Mouse (Mus musculus) frontal cortex, postnatal 14 days (tissue): ENCODE data around the gene A130010J15Rik.
A peak's percentile ranks its signal among the peaks of the same experiment; 100 is the strongest.

Source experiments
- DNase-seq, 2 experiments: peaks; one replicate each; pipeline ENCODE4 v3.0.0; 2022; ENCODE audit warnings: low spot score in 2 of 2

A130010J15Rik gene

DNA sequence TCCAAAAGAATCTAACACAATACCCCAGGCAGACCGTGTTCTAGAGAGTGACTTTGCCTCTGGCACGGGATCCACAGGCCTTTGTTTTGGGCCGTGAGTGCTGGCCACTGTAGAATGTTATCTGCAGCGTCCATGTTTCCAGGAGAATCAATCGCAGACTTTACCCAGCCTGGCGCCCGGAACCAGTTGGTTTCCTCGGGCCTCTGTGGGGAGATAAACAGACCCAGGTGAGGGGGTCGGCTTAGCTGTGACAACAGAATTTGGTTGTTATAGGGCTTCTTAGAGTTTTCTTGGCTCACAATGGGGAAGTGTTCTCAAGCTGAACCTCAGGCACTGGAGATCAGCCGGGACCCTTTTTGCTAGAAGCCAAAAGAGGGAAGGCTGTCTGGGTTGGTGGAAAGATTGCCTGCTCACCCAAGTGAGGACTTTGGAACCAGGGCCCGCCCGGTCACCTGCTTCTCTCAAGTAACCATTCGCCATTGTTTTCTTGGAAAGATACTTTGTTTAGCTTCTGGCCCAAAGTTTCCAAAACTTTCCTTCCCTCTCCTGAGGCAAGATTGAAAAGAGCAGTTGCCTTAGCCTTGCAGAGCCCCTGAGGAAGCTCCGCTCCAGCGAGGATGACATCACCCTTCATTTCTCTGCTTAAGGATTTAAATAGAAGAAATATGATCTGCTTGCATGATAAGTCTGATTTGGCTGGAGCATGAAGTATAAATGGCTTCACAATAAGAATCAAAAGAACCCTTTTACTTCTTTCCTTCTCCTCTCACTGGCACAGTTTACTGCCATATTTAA is 11.3 kb upstream of the A130010J15Rik start:
- DNase-seq, result no peak

DNA sequence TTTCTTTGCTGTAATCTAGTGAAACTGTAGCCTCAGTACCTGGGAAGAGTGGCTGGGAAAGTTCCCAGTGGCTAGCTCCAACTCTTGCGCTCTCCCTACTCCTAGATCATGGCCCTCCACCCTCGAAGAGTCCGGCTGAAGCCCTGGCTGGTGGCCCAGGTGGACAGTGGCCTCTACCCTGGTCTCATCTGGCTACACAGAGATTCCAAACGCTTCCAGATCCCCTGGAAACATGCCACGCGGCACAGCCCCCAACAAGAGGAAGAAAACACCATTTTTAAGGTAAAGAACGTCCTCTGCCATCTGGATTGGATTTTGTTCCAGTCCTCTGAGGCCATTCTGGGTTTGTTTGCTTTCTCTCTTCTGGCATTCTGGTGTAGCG is 10.7 kb upstream of the A130010J15Rik start:
- no peak for DNase-seq

DNA sequence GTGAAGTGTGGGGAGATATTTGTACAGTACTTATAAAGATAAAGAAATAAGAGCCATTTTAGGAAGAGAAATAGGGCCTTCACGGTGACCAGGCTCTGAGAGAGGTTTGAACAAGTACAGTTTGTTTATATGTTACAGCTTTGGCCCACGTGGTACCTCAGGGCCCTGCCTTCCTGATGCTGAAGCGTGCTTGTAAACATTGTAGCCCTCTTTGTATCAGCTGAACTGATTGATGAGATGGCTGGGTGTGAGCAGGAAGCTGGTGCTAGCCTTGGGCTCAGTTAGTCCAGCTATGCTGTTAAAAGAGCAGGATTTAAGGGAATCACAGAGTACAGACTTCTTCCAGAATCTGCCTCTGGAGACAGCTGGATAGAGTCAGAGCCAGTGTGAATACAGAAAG is 8.7 kb upstream of the A130010J15Rik start:
- DNase-seq, result no peak

DNA sequence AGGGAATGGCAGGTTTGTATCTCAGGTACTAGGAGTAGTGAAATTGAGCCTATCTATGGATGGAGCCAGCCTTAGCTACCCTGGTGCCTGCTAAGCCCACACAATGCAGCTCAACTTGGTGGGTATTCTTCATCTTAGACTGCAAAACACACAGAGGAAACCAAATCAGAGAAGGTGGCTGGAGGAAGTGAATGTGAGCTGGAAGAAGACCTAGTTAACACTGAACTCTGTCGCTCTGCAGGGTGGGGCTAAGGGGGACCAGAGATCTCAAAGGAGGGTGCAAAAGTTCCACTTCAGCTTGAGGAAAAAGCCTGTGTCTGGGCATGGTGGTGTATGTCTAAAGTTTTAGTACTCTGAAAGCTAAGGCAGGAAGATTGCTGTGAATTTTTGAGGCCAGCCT is 8.2 kb upstream of the A130010J15Rik start:
- no peak for DNase-seq

DNA sequence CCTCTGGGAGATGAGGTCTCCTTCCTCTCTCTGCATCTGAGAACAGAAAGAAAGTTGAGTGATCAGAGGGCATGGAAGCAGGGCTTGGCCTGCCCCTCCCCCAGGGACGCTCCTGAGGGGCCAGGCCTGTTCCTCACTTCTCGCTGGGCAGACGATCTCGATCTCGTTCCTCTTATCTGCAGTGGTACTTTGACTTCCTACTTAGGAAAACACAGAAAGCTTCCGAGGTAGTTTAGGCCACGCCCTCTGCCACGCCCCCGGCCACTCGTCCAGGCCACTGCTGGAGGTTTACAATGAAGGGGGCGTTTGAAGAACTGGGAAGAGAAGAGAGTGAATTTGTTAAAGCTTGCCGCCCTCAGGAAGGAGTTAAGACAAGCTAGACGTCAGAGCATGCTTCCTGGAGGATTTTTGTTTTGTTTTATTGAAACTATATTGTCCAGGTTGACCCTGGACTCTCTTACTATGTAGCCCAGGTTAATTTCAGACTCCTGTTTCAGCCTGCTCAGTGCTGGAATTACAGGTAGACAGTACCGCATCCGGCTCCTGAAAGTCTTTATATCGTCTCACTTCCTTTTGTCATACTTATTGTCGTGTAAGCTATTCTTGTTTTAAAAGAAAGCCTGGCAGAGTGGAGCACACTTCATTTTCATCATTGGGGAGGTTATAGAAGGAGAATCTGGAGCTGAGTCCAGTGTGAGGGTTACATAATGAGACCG is 7.4 kb upstream of the A130010J15Rik start:
- no peak for DNase-seq

DNA sequence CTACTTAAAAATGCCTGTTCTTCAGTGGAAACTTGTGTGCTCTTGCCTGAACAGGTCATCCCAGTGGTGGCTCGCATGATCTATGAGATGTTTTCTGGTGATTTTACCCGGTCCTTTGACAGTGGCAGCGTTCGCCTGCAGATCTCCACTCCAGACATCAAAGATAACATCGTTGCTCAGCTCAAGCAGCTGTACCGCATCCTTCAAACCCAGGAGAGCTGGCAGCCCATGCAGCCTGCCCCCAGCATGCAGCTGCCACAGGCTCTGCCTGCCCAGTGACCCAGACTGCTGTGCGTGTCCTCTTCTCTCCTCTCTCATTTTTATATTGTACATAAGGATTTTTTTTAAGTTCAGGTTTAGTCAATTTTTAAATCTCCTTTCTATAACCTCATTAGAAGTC is 1.4 kb downstream of the A130010J15Rik start:
- DNase-seq, result no peak

DNA sequence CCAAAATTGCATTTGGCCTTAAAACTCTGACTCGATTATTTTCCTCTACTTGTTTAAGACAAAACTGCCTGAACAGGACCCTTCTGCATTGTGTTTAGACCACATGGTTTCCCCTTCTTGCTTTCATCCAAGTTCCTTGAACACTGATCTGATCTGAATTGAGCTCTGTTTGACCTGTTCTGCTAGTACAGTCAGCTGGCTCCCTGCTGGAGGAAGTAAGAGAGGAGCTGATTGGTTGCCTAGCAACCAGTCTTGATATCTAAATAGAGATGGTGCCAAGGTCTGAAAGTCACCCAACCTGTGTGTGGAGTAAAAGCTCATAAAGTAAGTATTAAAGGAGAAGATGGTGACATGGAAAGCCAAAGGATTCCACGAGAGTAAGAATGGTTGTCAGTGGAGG is 2.0 kb downstream of the A130010J15Rik start:
- DNase-seq, result no peak

DNA sequence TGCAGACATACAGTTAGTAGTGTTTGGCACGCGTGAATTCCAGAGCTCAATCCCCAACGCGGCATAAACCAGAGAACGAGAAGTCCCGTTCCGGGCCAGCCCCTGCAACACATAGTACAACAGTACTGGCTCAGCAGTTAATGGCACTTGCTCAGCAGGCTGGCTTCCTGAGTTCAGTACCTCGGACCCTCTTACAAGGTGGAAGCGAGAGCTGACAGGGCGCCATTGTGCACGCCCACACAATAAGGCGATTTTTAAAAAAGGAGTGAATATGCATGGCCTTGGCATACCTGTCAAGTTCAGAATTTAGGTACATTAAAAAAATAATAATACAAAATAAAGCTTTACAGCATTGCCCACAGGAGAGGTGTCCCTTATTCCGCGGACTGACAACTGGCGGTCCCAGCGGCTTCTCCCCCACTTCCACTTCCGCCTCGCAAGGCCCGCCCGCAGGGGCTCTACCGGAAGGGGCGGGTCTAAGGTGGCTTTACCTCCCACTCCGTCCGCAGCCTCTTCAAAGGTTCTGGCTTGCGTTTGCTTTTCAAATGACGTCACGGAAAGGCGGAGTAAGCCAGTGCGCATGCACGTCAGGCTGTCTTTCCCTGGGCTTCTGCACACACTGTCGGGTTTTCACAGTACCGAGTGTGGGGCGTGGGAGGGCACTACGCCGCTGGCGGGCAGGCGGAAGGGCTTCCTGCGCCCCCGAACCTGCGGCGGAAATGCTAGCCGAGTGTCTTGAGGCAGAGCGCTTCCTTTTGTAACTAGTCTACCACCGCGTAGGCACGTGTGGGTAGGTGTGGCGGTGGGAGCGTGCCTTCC is 5.4 kb downstream of the A130010J15Rik start:
- DNase-seq, result peak; percentile 92 to 94

DNA sequence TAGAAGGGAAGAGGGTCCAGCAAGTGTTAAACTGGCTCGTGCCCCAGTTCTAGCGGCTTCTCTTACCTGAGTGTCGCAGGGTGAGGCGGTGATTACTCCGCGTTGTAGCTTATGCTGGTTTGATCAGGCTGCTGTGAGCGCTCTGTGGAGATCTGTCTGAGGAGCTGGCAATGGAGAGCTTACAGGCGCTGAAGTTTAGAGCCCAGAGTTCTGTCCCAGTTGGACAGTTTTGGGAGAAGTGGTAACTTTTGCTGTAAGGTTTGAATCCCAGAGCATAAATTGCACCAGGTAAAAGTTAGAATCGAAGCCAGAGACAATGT is 5.9 kb downstream of the A130010J15Rik start:
- DNase-seq, result no peak

DNA sequence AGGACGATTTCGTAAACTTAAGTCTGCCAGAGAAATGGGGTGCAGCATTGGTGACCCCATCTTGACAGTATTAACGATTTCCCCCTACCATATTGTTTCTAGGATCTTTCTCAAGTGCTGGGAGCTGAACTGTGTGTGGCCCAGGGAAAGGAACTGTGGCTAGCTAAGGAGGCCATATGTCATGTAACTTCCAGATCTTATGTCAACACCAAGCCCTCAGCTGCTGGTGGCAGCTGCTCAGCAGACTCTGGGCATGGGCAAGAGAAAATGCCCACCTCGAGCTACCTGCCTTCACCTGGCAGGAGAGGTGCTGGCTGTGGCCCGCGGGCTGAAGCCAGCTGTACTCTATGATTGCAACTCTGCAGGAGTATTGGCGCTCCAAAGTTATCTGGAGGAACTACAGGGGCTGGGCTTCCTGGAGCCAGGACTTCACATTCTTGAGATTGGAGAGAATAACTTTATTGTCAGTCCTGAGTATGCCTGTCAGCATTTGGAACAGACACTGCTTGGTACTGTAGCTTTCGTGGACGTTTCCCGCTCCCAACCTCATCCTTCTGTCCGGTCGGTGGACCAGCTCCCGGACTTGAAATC is 6.4 kb downstream of the A130010J15Rik start:
- DNase-seq, result no peak

DNA sequence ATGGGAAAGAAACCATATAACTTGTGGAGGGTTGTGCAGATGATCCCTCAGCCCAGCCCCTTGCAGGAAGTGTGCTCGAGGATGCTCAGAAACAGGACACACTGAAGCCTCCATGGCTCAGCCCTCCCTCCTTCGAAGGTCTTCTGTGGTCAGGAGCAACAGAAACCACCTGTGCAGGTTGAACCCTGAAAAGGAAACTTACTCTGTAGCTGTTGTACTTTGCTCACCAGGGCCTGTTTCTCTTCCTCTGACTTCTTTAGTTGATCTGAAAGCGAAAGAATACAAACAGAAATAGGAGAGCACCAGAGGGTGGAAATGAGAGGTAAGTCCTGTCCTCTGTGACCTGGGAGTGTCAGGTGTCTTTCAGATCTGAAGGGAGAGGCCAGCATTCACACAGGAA is 13.3 kb downstream of the A130010J15Rik start:
- DNase-seq, result no peak

DNA sequence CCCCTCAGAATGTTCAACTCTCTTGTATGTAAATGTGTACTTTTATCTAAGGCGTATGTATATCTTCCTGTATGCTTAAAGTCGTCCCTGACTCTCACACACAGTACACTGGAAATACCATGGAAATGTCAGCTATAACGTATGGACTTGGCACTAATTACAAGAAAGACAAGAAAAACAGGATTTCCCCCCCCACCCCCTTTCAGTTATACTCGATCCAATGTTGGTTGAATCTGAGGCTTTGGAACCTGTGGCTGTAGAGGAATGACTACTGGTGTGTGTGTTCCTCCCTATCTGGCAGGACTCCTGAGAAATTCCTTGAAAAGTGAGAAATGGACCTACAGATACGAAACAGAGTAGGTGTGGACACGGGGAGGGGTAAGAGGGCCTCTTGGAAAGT is 20.4 kb downstream of the A130010J15Rik start:
- DNase-seq, result no peak

DNA sequence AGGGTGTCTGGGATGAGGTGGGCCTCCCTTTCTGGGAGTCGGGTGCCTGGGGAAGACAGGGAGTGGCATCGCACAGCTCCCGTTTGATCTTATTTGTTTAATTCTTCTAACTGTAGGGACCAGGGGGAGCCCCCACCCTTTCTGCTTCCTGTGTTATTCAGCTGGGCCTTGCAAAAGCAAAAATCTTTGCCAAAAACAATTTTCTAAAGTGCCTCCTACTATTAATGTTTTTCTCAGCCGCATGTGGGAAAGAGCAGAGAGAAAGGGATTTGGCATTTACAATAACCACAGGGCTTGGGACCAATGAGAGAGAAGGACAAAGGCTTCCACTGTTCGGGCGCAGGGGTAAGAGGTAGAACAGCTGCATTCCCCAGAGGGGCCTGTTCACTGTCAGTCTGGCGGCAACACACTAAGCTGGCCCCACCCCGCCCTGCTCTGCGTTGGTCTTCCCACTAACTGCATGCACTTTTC is 21.3 kb downstream of the A130010J15Rik start:
- no peak for DNase-seq

DNA sequence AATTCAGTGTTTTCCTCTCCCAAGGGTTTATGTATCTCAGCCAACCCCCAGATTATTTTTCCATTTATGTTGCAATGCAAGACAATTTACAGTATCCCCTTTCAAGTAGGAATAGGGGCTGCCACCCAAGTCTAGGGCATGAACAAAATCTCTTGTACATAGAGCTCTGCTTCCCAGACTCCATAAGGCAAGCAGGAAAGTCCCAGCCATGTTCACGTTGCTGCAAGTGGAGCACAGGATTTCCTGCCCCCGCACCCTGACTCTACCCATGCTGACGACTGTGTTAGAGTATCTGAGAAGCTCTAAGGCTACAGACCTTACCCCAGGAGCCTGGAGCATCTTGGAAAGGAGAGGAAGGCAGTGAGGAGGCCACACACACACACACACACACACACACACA is 21.9 kb downstream of the A130010J15Rik start:
- DNase-seq, result no peak

DNA sequence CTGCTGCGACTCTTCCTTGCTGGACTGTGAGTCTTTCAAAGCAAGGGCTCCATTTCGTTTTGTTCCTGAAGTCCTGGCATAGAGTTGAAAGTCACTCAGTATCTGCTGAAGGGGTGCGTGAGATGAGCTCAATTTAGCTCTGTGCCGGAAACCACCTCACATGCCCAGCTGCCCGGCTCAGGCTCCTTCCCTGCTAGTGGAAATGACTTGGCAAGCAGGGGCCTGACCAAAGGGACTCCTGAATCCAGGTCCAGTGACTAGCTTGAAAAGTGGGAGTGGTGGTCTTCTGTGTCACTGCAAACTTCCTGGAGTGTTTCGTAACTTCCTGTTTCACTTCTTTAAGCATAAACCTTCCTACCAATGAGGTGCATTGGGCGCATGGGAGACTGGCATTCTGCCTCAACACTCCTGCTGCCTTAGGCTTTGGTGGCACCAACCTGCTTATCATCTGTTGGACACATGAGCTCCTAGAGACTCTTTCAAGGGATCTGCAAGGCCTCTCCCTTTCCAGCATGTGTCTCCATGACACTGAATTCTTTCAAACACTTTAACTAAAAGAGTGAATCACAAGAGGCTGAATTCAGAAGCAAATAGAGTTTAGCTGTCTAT is 23.9 kb downstream of the A130010J15Rik start:
- DNase-seq, result no peak

DNA sequence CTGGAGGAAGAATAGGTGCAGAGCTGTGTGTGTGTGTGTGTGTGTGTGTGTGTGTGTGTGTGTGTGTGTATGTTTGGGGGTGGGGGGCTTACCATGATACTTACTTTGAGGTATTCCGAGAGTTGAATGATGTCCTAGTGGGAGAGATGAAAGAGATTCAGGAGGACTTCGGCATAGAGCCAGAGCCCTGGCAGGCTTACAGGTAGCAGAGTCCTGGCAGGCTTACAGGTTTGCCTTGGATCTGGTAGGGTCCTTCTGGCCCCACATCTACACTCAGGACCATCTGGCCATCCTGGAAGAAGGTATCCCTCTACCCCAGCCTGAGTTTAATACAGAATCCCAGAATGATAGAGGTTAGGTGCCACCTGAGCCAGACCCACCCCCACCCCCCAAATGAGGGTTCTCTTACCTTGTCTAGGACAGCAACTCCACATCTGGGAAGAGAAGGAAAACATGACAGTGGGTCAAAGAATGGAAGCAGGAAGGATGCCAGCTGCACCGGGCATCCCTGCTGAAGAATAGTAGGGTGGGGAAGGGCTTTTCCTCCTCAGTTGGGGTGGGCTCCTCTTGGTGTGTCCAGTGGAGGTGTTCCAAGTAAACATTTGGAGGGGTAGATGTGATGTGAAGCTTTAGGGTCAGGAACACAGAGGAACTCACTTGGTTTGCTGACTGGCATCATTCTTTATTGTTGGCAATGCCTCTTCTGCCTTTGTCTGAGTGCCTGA is 26.7 kb downstream of the A130010J15Rik start:
- no peak for DNase-seq

DNA sequence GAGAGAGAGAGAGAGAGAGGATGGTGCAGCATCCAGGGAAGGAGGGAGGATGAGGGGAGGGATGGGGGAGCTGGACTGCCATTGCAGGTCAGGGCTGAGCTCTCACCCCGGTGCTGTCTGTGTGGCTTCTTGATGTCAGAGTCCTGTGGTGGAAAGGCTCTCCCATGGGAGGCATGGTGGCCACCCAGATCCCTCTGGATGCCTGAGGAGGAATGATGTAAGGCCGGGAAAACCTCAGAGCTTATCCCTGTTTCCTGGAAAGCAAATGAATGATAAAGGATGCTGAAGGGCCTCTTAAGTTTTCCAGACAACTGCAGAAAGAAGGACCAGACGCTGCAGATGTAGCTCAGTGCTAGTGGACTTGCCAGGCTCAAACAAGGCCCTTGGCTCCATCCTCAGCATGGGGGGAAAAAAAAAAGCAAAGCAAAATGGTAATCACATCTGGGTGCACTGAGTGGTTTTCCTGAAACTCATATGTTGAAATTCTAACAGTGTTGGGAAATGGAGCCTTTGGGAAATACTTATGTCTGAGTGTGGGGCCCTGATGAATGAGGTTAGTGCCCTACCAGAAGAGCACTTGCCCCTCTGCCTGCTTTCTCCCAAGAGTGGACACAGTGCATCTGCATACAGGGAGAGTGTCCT is 27.4 kb downstream of the A130010J15Rik start:
- no peak for DNase-seq

DNA sequence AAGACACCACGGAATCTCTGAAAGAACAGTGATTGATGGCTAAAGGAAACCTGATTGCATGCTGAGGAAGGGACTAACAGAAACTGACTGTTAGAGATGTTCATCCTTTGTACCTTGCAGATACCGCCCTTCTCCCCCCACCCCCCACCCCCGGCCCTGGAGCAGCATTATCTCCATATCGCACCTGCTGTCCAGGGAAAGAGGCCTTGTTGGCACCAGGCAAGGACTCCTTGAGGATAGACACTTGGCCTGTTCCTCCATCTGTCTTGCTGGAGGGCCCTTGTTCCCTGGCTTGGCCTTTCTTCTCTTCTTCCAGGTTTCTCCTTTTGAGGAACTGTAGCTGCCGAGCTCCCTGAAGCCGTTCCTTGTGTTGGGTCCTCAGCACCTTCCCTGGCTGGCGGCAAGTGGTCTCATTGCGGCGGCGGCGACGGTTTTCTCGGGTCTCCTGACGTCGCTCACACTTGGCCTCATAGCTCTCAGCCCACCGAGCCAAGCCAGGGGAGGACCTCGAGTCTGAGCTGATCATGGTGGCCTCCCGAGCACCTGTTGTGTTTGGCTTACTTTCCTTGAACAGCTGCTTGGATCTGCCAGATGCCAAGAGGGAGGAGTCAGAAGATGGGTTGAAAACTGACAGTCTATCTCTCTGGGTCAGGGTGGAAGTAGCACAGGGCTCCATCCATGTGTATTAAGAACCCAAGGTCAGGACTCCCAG is 29.8 kb downstream of the A130010J15Rik start:
- no peak for DNase-seq

DNA sequence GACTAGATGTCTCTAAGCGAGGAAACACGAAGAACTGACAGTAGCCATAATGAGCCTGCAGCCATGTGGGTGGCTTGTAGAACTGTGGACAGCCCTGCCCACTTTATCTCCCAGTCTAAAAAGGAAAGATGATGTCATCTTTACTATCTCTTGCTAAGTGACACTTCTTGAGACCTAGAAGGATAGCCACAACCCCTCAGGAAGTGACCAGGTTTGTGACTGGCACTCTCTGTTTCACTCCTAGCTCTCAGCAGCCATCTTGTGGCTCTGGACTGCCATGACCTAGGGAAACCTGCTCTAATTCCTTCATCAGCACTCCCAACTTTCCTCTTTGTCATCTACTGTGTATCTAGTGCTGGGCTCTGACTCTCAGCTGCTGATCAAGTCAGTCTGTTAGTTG is 30.5 kb downstream of the A130010J15Rik start:
- no peak for DNase-seq
